Mouse (Mus musculus): ENCODE results near the gene Psmb11.
A peak's percentile ranks its signal among the peaks of the same experiment; 100 is the strongest.

DNA sequence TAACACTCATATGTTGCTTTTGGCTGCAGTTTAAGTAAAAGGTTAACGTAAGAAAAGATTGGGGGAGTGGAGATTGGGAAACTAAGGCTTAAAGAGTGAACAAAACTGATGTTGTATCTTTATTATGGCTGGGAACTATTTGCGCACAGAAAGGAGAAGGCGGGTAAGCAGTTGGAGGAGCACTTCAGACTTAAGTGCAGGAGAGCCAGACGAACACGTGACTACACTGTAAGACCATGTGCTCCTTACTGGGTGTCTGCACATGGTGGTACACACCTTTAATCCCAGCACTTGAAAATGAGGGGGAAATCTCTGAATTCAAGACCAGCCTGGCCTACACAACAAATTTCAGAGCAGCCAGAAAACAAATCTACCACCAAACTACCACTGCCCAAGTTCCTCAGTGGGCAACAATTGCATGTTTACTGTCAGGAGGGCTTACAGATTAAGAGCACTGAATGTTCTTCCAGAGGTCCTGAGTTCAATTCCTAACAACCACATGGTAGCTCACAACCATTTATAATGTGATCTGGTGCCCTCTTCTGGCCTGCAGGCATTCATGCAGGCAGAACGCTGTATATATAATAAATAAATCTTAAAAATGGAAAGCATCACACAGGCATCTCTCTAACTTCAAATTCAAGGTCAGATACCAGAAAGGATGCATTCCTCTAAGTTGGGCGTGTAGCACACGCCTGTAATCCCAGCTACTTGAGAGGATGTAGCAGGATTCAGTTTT is 25.8 kb downstream of the Psmb11 start:
- TF ChIP-seq CTCF (IDR thresholded peaks at IDR 0.05; ENCODE audit: low read depth): peak; percentile 67
- no peak for TF ChIP-seq EP300 (optimal IDR thresholded peaks at IDR 0.05)

All from stomach, postnatal 0 days (tissue).